Mouse (Mus musculus) cerebellum, adult 18-20 months (tissue): ENCODE results near the gene Sacm1l.

ENCODE experiments used
- DNase-seq, 2 experiments: peaks; one replicate each; pipeline ENCODE4 v3.0.0; 2021

Gene Sacm1l

GRCm38 (mm10) chr9:123529392-123530157, at the start of gene Sacm1l:
Gene Sacm1l (plus strand): TSS chr9:123529759.
- peak; percentile 99 for DNase-seq

DNA sequence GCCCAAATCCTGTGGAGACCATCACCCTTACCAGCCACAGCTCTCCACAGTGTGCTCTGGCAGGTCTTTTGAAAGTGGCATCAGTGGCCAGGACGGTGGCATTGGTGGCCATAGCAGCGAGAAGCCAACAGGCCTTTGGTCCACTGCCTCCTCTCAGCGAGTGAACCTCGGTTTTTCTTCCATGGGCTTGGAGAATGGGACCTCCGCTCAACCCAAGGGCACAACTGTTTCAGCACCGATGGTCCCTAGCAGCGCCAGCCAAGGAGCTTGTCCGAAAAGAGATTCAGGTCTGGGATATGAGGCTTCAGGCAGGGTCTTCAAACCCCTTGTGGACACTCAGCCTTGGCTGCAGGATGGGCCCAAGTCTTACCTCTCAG, 49.7 kb upstream of the Sacm1l start:
- DNase-seq = no peak

- DNase-seq = no peak
These were observed 49.2 kb upstream of the Sacm1l start for GRCm38 (mm10) chr9:123480253-123480921.

DNA sequence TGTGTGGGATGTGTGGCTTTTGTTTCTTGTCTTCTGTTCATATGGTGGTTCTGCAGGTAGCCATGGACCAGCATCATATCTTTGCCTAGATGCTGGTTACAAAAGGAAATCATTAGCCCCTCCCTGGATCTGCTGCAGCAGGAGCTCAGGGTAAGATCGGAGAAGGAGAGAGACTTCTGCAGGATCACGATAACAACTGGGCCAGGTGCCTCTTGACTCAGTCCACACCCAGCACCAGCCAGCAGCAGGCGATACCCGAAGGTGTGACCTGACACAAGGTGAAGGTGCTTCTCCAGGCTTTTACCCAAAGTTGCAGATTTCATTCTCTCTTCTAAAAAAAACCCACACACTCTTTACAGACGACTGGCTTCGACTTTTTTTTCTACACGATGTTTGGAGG, 48.4 kb upstream of the Sacm1l start:
- no peak for DNase-seq

- no peak for DNase-seq
These were observed 46.0 kb upstream of the Sacm1l start for GRCm38 (mm10) chr9:123483598-123483997.

DNA sequence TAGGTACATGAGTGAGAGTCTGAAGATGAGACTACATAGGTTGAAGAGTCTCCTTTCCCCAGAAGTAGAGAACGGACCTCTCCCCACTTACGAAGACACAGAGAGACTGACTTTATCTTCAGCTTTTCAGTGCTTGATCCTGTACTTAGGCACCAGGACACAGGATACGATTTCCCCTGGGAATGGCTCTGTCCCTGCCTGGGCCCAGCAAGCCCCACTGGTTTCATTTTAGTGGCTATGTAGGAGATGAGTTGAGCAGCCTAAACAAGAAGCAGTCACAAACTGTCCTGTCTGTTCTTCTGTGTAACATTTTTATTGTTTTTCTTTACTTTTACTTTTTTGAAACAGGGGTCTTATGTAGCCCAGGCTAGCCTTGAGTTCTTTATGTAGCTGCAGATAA, 44.7 kb upstream of the Sacm1l start:
- no peak for DNase-seq

DNA sequence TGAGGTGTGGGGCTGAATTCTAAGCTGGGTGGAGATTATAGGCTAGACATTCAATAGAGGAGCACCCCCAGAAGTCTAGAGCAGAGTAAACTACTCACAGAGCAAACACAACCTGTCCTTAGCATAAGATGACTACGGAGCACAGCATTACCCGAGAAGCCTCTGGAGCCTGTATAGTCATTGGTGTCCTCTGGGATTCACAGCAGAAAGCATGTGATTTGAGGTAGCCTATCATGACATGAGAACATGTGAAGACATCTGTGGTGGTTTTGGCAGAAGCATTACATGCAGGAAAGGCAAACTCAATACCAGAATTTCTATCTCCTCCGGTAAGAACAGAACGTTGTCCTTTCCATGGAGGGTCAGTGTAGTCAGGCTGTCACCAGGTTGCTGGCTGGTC, 44.0 kb upstream of the Sacm1l start:
- DNase-seq = no peak

GRCm38 (mm10) chr9:123486635-123487034, 42.9 kb upstream of the Sacm1l start:
- DNase-seq = no peak

- DNase-seq = no peak
These were observed 40.5 kb upstream of the Sacm1l start for GRCm38 (mm10) chr9:123489073-123489472.

GRCm38 (mm10) chr9:123489727-123490343, 39.7 kb upstream of the Sacm1l start:
- no peak for DNase-seq

GRCm38 (mm10) chr9:123490930-123491329, 38.6 kb upstream of the Sacm1l start:
- no peak for DNase-seq

DNA sequence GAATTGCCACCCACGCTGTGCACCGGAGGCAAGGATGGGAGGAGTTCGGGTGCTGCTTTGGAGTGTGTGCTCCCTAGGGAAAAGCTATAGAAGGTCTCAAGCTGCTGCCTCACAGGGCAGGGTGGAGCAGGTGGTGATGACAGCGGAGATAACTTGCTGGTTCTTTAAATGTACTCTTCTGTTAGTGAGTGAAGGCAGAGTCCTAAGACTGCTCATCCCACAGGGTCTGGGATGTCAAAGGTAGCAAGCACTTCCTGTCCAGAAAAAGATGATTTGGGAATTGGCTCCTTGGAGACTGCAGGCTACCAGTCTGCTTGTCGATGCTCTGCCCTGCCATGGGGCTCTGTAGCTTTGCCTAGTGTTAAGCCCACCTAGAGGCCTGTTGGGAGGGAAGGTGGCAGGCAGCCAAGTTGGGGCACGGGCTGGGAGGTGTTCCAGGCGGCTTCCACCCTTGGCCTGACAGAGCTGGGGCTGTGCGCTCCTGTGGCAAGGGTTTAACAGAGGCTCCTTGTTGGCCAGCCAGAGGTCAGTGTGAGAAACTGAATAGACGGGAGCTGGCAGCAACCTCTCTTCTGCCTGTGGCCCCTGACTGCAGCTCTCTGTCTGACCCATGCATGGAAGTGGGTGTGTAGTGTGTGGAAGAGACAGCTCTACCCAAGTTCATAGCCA, 37.5 kb upstream of the Sacm1l start:
- DNase-seq = peak in 1 of 2 experiments; percentile 11

GRCm38 (mm10) chr9:123496665-123497064, 32.9 kb upstream of the Sacm1l start:
- no peak for DNase-seq

DNA sequence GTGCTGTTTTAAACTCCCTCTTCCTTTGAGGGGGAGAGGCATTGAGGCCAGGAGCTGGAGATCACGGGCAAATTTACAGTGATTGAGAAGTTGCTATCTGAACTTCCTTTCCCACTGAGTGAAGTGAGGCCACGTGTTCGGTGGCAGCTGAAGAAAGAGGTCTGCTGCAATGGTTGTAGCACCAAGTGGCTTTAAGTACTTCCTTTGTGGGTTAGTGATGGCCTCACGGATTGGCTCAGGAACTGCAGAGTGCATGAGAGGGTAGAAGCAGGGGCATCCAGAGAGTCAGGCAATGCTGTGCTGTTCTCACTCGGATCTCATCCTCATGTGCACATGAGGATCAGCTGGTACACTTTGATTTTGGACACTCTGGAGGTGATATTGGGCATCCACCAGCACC, 31.7 kb upstream of the Sacm1l start:
- no peak for DNase-seq

DNA sequence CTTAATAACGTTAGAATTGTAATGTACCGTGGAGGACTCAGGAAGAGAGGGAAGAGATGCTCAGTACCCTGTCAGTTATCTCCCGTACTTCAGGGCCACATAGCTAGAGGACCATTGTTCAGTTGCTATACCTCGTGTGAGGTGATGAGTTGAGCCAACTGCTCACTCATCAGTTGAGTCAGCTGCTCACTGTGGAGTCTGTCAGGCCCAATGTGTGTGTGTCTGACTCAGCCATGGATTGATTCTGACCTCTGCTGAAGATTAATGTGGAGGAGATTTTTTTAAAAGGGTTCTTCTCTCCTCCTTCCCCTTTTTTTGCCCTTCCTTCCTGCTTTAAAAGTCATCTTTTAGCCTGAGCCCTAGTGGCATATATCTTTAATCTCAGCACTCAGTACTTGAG, 29.1 kb upstream of the Sacm1l start:
- no peak for DNase-seq

- DNase-seq = no peak
These were observed 26.3 kb upstream of the Sacm1l start for GRCm38 (mm10) chr9:123503171-123503834.

GRCm38 (mm10) chr9:123504325-123504724, 25.2 kb upstream of the Sacm1l start:
- peak; percentile 68 to 73 for DNase-seq

DNA sequence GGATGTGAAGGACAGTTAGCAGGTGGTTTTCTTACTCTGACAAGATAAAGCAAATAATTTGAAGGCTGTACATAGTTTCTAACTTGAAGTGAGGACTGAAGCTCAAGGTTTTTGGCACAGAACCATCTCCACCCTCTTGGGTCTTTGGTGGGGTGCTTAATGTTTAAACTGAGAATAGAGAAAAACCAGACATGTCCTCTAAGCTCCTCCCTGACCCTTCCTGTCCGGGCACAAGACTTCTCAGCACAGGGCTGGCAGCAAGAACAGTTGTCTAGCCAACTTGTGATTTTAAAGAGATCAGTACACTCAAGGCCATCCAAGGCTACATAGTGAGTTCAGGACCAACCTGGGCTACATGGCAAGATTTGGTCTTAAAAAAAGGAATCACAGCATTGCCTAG, 24.0 kb upstream of the Sacm1l start:
- no peak for DNase-seq

- DNase-seq = no peak
These were observed 23.1 kb upstream of the Sacm1l start for GRCm38 (mm10) chr9:123506270-123507146.

- no peak for DNase-seq
These were observed 22.2 kb upstream of the Sacm1l start for GRCm38 (mm10) chr9:123507380-123507779.

GRCm38 (mm10) chr9:123508986-123509385, 20.6 kb upstream of the Sacm1l start:
- DNase-seq = no peak
